Mouse (Mus musculus) forebrain, postnatal 0 days (tissue): Measurements from ENCODE around the gene Enkur. TPM values are rescaled to one million over a fixed set of nuclear protein-coding genes. Genes with fewer than 3 reads are reported as not detected.

Source experiments
- ATAC-seq: fragments of 200-750 bp; cut with Nextera tagmentation; 2 replicates; pipeline ENCODE4 v1.8.0; 2017; ENCODE audit warnings: mild to moderate bottlenecking, moderate library complexity
- DNase-seq: peaks from one replicate; pipeline ENCODE4 v3.0.0-alpha.2; 2015
- H3K27ac ChIP-seq: fragments of 300-500 bp; sonication (generic); 2 replicates; pipeline ENCODE4 v1.5.1; 2014; ENCODE audit warnings: low read depth, mild to moderate bottlenecking, antibody characterized with exemption, low read length, moderate library complexity, mixed read lengths
- H3K27me3 ChIP-seq: fragments of 300-500 bp; sonication (generic); 2 replicates; pipeline ENCODE4 v1.6.1; 2014; ENCODE audit warnings: mild to moderate bottlenecking, low read length, mixed read lengths; ENCODE audit not compliant: insufficient read depth
- H3K36me3 ChIP-seq: fragments of 300-500 bp; sonication (generic); 2 replicates; pipeline ENCODE4 v1.6.1; 2014; ENCODE audit warnings: mild to moderate bottlenecking, moderate library complexity; ENCODE audit not compliant: insufficient read depth
- H3K4me1 ChIP-seq: fragments of 300-500 bp; sonication (generic); 2 replicates; pipeline ENCODE4 v1.6.1; 2014; ENCODE audit warnings: antibody characterized with exemption; ENCODE audit not compliant: insufficient read depth
- H3K4me2 ChIP-seq: fragments of 300-500 bp; sonication (generic); 2 replicates; pipeline ENCODE4 v1.6.1; 2014; ENCODE audit warnings: low read depth, mild to moderate bottlenecking, moderate library complexity
- H3K4me3 ChIP-seq: fragments of 300-500 bp; sonication (generic); 2 replicates; pipeline ENCODE4 v1.5.1; 2014; ENCODE audit warnings: low read depth, low read length, mixed read lengths
- H3K9ac ChIP-seq: fragments of 300-500 bp; sonication (generic); 2 replicates; pipeline ENCODE4 v1.6.1; 2014; ENCODE audit warnings: mild to moderate bottlenecking
- H3K9me3 ChIP-seq: fragments of 300-500 bp; sonication (generic); 2 replicates; pipeline ENCODE4 v1.6.1; 2016; ENCODE audit warnings: low read length
- CTCF ChIP-seq: sonication (generic); IDR thresholded peaks from 2 replicates; pipeline ENCODE4 v1.5.1; 2016; ENCODE audit warnings: antibody characterized with exemption, control low read depth, low read depth
- WGBS: fragments of 180-500 bp; shearing (Covaris S2); extraction: QIAGEN DNeasy Blood & Tissue Kit; methylation state at CpG from one replicate; pipeline ENCODE4 v1.1.7; 2014; 5-methylcytosine and 5-hydroxymethylcytosine counted together
- polyA plus RNA-seq: library from polyadenylated mRNA; unstranded; fragments of >200 nt; fragmentation: Nextera tagmentation; extraction: Ambion mirVana; gene quantifications from 2 replicates; pipeline ENCODE4 v1.2.1, GENCODE M21; 2015
- total RNA-seq: library from RNA; depleted of rRNA; stranded (reverse); fragments of >200 nt; gene quantifications from 2 replicates; pipeline ENCODE4 v1.2.3, GENCODE M21; 2014

Enkur gene
- total and polyA plus RNA-seq, 2 experiments from 2014 or later = 5.4 to 8.1 TPM

DNA sequence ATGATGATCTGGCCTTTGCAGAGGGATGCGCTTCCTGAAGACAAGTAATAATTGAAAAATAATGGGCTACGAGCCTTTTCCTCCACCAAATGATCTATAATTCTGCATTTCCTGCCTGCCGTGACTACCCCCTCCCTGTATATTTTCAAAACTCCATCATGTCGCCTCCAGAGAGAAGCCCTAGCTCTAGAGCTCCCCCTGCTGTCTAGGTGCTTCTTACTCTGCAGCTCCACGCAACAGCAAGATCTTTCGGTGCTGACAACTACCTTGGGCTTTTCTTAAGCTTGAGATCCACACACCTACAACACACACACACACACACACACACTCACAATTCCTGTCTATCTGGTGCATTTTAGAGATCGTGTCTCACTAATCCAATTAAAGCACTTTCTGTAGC, 17.6 kb downstream of the Enkur start:
- Histone ChIP-seq H3K4me2 (no peak overlapping the region), H3K4me3 (no peak overlapping the region), H3K4me1 (no peaks in the 10 kb centered on the region), H3K27me3 (no peaks in the 10 kb centered on the region), H3K36me3 (no peaks in the 10 kb centered on the region), H3K27ac (no peak overlapping the region), H3K9ac (no peak overlapping the region), H3K9me3 (no peaks in the 10 kb centered on the region)
- 50% methylated on average over 7 of the region's 7 CpGs for WGBS
- no peak for ATAC-seq
- DNase-seq = peak; percentile 47
- peak; percentile 72 for TF ChIP-seq CTCF

DNA sequence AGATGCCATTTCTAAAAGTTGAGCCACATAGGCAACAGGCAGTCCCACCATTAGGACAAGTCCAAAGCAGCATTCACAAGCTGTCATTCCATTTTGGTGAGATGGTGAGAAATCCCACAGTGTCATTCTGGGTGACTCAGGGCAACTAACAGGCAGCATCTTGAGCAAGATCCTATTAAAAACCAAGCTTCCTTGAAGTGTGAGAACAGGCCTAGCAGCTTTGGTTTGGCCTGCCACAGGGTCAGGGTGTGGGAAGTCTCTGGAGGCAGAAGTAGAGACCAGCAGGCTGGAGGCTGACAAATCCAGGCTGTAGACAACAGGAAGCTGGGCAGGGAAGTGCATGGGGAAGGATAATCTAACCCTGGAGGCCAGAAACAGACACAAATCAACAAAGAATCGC, 22.4 kb downstream of the Enkur start:
- Histone ChIP-seq H3K4me1 (no peaks in the 10 kb centered on the region), H3K4me2 (no peak overlapping the region), H3K9me3 (no peaks in the 10 kb centered on the region), H3K9ac (no peak overlapping the region), H3K27ac (no peak overlapping the region), H3K27me3 (no peaks in the 10 kb centered on the region), H3K4me3 (no peak overlapping the region), H3K36me3 (no peaks in the 10 kb centered on the region)
- DNase-seq (no peak), ATAC-seq (no peak)
- WGBS = 83% methylated on average over 1 of the region's 1 CpGs
- no peak for TF ChIP-seq CTCF

DNA sequence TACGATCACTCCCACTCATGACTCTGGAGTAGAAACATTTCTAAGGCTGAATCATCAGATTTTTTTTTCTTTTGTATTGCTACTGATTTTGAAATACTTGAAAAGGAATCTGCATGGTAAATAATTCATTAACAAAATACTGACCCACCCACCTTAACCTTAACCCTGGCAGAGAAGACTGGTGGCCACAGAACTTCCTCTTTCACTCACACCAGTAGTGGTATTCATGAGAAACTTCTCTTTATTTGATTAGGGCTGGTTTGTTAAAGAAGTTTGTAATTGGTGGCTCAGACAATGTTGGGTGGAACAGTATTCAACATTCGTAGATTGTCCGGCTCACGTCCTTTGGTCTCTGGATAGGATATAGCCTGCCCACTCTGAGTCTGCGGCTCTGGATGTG, 26.0 kb downstream of the Enkur start:
- Histone ChIP-seq H3K27me3 (no peaks in the 10 kb centered on the region), H3K9me3 (no peaks in the 10 kb centered on the region), H3K4me1 (no peaks in the 10 kb centered on the region), H3K27ac (no peak overlapping the region), H3K4me2 (no peak overlapping the region), H3K4me3 (no peak overlapping the region), H3K36me3 (no peaks in the 10 kb centered on the region), H3K9ac (no peak overlapping the region)
- WGBS = 92% methylated on average over 5 of the region's 5 CpGs
- no peak for DNase-seq
- ATAC-seq = no peak
- no peak for TF ChIP-seq CTCF

DNA sequence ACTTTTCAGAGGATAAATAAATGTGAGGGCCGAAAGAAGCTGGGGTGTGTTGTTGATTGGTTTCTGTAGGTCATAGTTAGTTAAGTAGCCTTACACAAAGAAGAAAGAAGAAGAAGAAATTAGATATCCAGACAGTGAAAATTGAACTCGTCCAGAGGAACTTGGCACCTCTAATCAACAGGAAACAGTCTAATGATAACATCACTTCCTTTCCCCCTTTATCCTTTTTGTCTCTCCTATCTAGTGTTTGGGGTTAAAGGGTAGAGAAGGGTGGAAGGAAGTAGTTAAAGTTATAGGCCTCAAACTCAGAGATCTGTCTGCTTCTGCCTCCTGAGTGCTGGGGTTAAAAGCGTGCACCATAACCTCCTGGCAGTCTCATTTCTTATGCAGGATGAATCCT, 32.4 kb downstream of the Enkur start:
- H3K9ac ChIP-seq = no peak overlapping the region
- H3K27ac ChIP-seq = no peak overlapping the region
- no peak for TF ChIP-seq CTCF
- H3K4me3 ChIP-seq = no peak overlapping the region
- H3K36me3 ChIP-seq = no peaks in the 10 kb centered on the region
- H3K4me1 ChIP-seq = no peaks in the 10 kb centered on the region
- DNase-seq = no peak
- H3K4me2 ChIP-seq = no peak overlapping the region
- no peaks in the 10 kb centered on the region for H3K9me3 ChIP-seq
- 89% methylated on average over 3 of the region's 3 CpGs for WGBS
- no peak for ATAC-seq
- H3K27me3 ChIP-seq = no peaks in the 10 kb centered on the region

DNA sequence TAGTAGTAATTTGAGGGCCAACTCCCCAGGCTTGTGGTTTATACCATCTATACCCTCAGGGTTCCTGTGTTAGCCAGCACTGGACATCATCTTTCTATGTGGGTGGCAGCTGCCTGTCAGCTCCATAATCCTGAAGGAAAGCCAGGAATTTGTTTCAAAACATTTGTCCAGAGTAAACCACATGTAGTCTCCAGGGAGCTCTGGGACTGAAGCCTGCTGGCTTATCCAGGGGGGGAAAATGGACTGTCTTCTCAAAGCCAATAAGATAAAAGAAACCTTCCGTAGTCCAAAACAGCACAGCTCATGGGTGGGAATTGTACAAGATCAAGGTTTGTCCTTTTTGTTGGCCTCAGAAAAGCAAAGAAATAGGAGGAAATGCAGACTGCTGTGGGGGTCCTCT, 37.2 kb downstream of the Enkur start:
- no peak overlapping the region for H3K4me3 ChIP-seq
- no peaks in the 10 kb centered on the region for H3K9me3 ChIP-seq
- no peaks in the 10 kb centered on the region for H3K27me3 ChIP-seq
- H3K27ac ChIP-seq = no peak overlapping the region
- H3K9ac ChIP-seq = no peak overlapping the region
- H3K4me2 ChIP-seq = no peak overlapping the region
- TF ChIP-seq CTCF = no peak
- 75% methylated on average over 1 of the region's 1 CpGs for WGBS
- no peaks in the 10 kb centered on the region for H3K4me1 ChIP-seq
- H3K36me3 ChIP-seq = no peaks in the 10 kb centered on the region
- DNase-seq (no peak), ATAC-seq (no peak)

DNA sequence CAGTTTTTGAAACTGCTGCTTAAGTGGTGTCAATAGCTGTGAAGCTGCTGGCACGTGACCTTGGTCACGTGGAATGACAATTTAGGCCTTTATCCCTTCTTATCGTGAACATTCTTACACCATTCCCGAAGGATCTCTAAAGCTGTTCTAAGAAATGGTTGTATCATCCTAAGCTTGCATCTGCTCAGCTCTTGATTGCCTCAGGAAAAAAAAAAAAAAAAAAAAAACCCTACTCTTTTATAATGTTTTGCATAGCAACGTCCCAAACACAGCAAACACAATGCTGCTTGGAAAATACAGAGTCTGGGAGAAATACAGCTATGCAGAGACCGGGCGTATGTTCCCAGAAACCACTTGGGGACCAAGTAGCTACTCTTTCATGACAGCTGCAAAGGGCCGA, 40.9 kb downstream of the Enkur start:
- H3K9ac ChIP-seq = no peak overlapping the region
- WGBS = 62% methylated on average over 8 of the region's 8 CpGs
- no peaks in the 10 kb centered on the region for H3K4me1 ChIP-seq
- ATAC-seq (0 out of 2 replicates have a peak, but pooled peaks have one; percentile 27), DNase-seq (no peak)
- no peak for TF ChIP-seq CTCF
- H3K4me2 ChIP-seq = no peak overlapping the region
- H3K27ac ChIP-seq = no peak overlapping the region
- H3K4me3 ChIP-seq = no peak overlapping the region
- H3K9me3 ChIP-seq = no peaks in the 10 kb centered on the region
- no peaks in the 10 kb centered on the region for H3K36me3 ChIP-seq
- H3K27me3 ChIP-seq = no peaks in the 10 kb centered on the region

DNA sequence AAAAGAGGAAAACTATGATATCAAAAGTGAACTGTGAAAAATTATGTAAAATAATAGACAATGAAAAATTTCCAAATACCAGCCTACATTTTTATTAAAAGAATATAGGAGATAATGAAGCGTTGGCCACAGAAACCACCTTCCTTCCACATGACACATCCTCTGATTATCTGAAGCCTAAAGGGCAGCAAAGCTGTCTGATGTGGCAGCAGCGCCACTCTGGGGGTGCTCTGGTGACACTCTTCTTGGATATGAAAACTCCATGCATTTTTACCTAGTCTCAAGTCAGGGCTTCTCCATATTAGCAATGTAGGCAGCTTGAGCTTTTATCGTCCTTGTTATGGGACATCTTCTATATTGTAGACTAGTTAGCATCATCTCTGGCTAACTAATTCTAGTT, 51.7 kb downstream of the Enkur start:
- H3K27ac ChIP-seq = no peak overlapping the region
- no peak for DNase-seq
- ATAC-seq = no peak
- no peak overlapping the region for H3K4me3 ChIP-seq
- no peaks in the 10 kb centered on the region for H3K27me3 ChIP-seq
- no peak for TF ChIP-seq CTCF
- no peaks in the 10 kb centered on the region for H3K4me1 ChIP-seq
- no peak overlapping the region for H3K4me2 ChIP-seq
- H3K36me3 ChIP-seq = no peaks in the 10 kb centered on the region
- 91% methylated on average over 3 of the region's 3 CpGs for WGBS
- no peaks in the 10 kb centered on the region for H3K9me3 ChIP-seq
- H3K9ac ChIP-seq = no peak overlapping the region

DNA sequence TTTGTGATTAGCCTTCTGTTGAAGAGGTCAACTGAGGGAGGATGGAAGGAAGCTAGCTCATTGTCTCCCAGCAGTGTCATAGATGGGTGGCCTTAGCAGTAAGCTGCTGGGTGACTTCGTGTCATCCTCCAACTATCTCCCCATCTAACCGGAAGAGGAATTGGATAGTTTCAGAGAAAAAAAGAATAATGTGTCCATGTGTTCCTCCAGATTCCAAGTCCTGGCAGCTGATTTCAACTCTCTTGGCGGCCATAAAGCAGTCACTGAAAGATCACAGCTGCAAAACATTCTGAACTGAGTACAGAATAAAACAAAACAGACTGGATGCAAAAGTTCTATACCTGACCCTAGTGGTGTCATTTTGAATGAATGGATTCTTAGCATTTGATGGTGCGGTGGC, 58.0 kb downstream of the Enkur start:
- H3K27me3 ChIP-seq = no peaks in the 10 kb centered on the region
- H3K4me3 ChIP-seq = no peak overlapping the region
- no peak overlapping the region for H3K9ac ChIP-seq
- 86% methylated on average over 4 of the region's 4 CpGs for WGBS
- H3K27ac ChIP-seq = no peak overlapping the region
- ATAC-seq (no peak), DNase-seq (no peak)
- no peak overlapping the region for H3K4me2 ChIP-seq
- TF ChIP-seq CTCF = no peak
- H3K36me3 ChIP-seq = no peaks in the 10 kb centered on the region
- H3K9me3 ChIP-seq = no peaks in the 10 kb centered on the region
- H3K4me1 ChIP-seq = peaks cover 7% of the 10 kb centered on the region
